In genomic region chr15:102331610-102332015, GRCm38 (mm10) we compare ENCODE assay signal across 8 mouse cellular contexts. TPM values are rescaled to one million over a fixed set of nuclear protein-coding genes. Genes with fewer than 3 reads are reported as not detected.
DNase-seq lines count a peak whose midpoint lies in the region; ATAC-seq and TF ChIP-seq lines count a peak whose summit lies in the region.

Gene Myg1, plus strand, starts transcription at chr15:102331709.

- H3K27me3 ChIP-seq in embryonic facial prominence, embryonic 15.5 days: no peaks in the 10 kb centered on the region
- H3K27me3 ChIP-seq in limb, embryonic 15.5 days: no peaks in the 10 kb centered on the region
- H3K27me3 ChIP-seq in midbrain, postnatal 0 days (ENCODE audit: insufficient read depth, low read length): no peaks in the 10 kb centered on the region

- WGBS in bone marrow, adult 2 months: under 1% methylated on average over 30 of the region's 30 CpGs
- WGBS in embryonic facial prominence, embryonic 15.5 days: under 1% methylated on average over 30 of the region's 30 CpGs
- under 1% methylated on average over 30 of the region's 30 CpGs for WGBS in limb, embryonic 15.5 days
- 0% methylated on average over 30 of the region's 30 CpGs for WGBS in midbrain, postnatal 0 days

- peak within 1 kb of the TSS; percentile 74 for H3K4me2 ChIP-seq in embryonic facial prominence, embryonic 15.5 days (replicated peaks)
- peak within 1 kb of the TSS; percentile 77 for H3K4me2 ChIP-seq in limb, embryonic 15.5 days
- H3K4me2 ChIP-seq in midbrain, postnatal 0 days (ENCODE audit: low read depth, low read length, poor library complexity, severe bottlenecking): peak within 1 kb of the TSS; percentile 71

- TF ChIP-seq CTCF in bone marrow, adult 2 months (IDR thresholded peaks at IDR 0.05; ENCODE audit: control insufficient read depth, insufficient read depth, low read length): no peak
- no peak for TF ChIP-seq CTCF in midbrain, postnatal 0 days (IDR thresholded peaks at IDR 0.05)

- H3K27ac ChIP-seq in bone marrow, adult 2 months (ENCODE audit: control insufficient read depth, insufficient read depth, low read depth, low read length, poor library complexity): peak within 1 kb of the TSS; percentile 64; the same call in 1 of the 2 replicates
- H3K27ac ChIP-seq in embryonic facial prominence, embryonic 15.5 days (replicated peaks): peak within 1 kb of the TSS; percentile 82
- H3K27ac ChIP-seq in limb, embryonic 15.5 days: peak within 1 kb of the TSS; percentile 85
- H3K27ac ChIP-seq in midbrain, postnatal 0 days (ENCODE audit: low read depth, low read length): peak within 1 kb of the TSS; percentile 47

- peak within 1 kb of the TSS; percentile 67 for H3K9ac ChIP-seq in embryonic facial prominence, embryonic 15.5 days
- H3K9ac ChIP-seq in limb, embryonic 15.5 days: peak within 1 kb of the TSS; percentile 63
- peak within 1 kb of the TSS; percentile 76 for H3K9ac ChIP-seq in midbrain, postnatal 0 days (replicated peaks; ENCODE audit: low read length, poor library complexity, severe bottlenecking)

- TF ChIP-seq POLR2A in bone marrow, adult 2 months (IDR thresholded peaks at IDR 0.05; ENCODE audit: borderline replicate concordance, control insufficient read depth, low read depth, low read length): peak; percentile 68; the same call in 1 of the 2 replicates

- H3K4me1 ChIP-seq in bone marrow, adult 2 months (ENCODE audit: control insufficient read depth, insufficient read depth, low read length): peaks cover 2% of the 10 kb centered on the region; the same call in 1 of the 2 replicates
- peaks cover 26% of the 10 kb centered on the region for H3K4me1 ChIP-seq in embryonic facial prominence, embryonic 15.5 days
- H3K4me1 ChIP-seq in limb, embryonic 15.5 days: peaks cover 26% of the 10 kb centered on the region
- peaks cover 15% of the 10 kb centered on the region for H3K4me1 ChIP-seq in midbrain, postnatal 0 days (ENCODE audit: insufficient read depth, low read length)

- peak within 1 kb of the TSS; percentile 95 for H3K4me3 ChIP-seq in bone marrow, adult 2 months (replicated peaks; ENCODE audit: control insufficient read depth, low read depth, low read length)
- H3K4me3 ChIP-seq in embryonic facial prominence, embryonic 15.5 days (replicated peaks): peak within 1 kb of the TSS; percentile 59
- H3K4me3 ChIP-seq in limb, embryonic 15.5 days: peak within 1 kb of the TSS; percentile 78
- H3K4me3 ChIP-seq in midbrain, postnatal 0 days (ENCODE audit: low read depth, low read length): peak within 1 kb of the TSS; percentile 72

- H3K36me3 ChIP-seq in embryonic facial prominence, embryonic 15.5 days: peaks cover 61% of the 10 kb centered on the region
- peaks cover 66% of the 10 kb centered on the region for H3K36me3 ChIP-seq in limb, embryonic 15.5 days
- H3K36me3 ChIP-seq in midbrain, postnatal 0 days (ENCODE audit: insufficient read depth, low read length): peaks cover 25% of the 10 kb centered on the region

- ATAC-seq in embryonic facial prominence, embryonic 15.5 days (ENCODE audit: insufficient number of reproducible peaks, low FRiP score, low TSS enrichment, low read depth): peak; percentile 89
- peak; percentile 91 for ATAC-seq in limb, embryonic 15.5 days (ENCODE audit: insufficient number of reproducible peaks, low FRiP score, low TSS enrichment, low read depth)
- peak; percentile 93 for ATAC-seq in midbrain, postnatal 0 days (ENCODE audit: low FRiP score)

- peak; percentile 90 to 91 for DNase-seq in B cell, adult 2 months
- peak; percentile 83 for DNase-seq in heart, adult 8-10 months (ENCODE audit: low spot score)
- peak; percentile 84 for DNase-seq in kidney, adult 9 months
- DNase-seq in midbrain, postnatal 0 days (ENCODE audit: low spot score): peak; percentile 92
- DNase-seq in spleen, postnatal 10 days (ENCODE audit: low spot score in 2 of 2): peak; percentile 70 to 88

- no peaks in the 10 kb centered on the region for H3K9me3 ChIP-seq in embryonic facial prominence, embryonic 15.5 days (replicated peaks)
- no peaks in the 10 kb centered on the region for H3K9me3 ChIP-seq in limb, embryonic 15.5 days
- H3K9me3 ChIP-seq in midbrain, postnatal 0 days (ENCODE audit: low read length): no peaks in the 10 kb centered on the region

RNA-seq across cellular contexts. Expression of gene Myg1, which starts in this region (rescaled TPM):
- 40.0 and 43.6 TPM in 2 replicates for polyA plus RNA-seq in bone marrow, adult 2 months (2011; ENCODE audit: insufficient read depth, insufficient read length, low replicate concordance, missing spikeins)
- polyA plus RNA-seq in embryonic facial prominence, embryonic 15.5 days (2015; fragmentation: Nextera tagmentation; extraction: Ambion mirVana): 95.6 and 99.4 TPM in 2 replicates
- 10 to 100 TPM; 23.2 to 24.6 (median 24.5) TPM for total RNA-seq in heart, adult 8-10 months (2022)
- 81.8 and 86.3 TPM in 2 replicates for polyA plus RNA-seq in limb, embryonic 15.5 days (2015; fragmentation: Nextera tagmentation; extraction: Ambion mirVana)
- total RNA-seq in midbrain, postnatal 0 days (2014; rRNA removed): 63.1 and 69.1 TPM in 2 replicates
- polyA plus RNA-seq in midbrain, postnatal 0 days (2015; fragmentation: Nextera tagmentation; extraction: Ambion mirVana): 83.2 and 87.1 TPM in 2 replicates

Comparison
In these comparisons a context has a peak if more than half of its experiments do, and no peak if none do; other contexts are left out.
1. Peak in every context shown above with its lines: DNase-seq, ATAC-seq, H3K4me3 ChIP-seq and H3K27ac ChIP-seq.